Mouse (Mus musculus) testis, adult 2 months (tissue): Measurements from ENCODE around the gene Rbks.

ENCODE experiments used
- CTCF ChIP-seq: fragments of 200-500 bp; IDR thresholded peaks from 2 replicates; pipeline ENCODE4 v1.5.1; 2012; ENCODE audit warnings: low read depth, mild to moderate bottlenecking, inconsistent platforms, low read length, moderate library complexity; ENCODE audit not compliant: control insufficient read depth, insufficient read depth, insufficient replicate concordance
- POLR2A ChIP-seq: fragments of 200-500 bp; IDR thresholded peaks from 2 replicates; pipeline ENCODE4 v1.6.1; 2012; ENCODE audit warnings: low read depth, mild to moderate bottlenecking, inconsistent platforms, low read length, moderate library complexity; ENCODE audit not compliant: control insufficient read depth

- TF ChIP-seq CTCF (no peak), POLR2A (no peak)
Measured at GRCm38 (mm10) chr5:31581932-31582331, 115.5 kb downstream of the Rbks start.
